Mouse (Mus musculus) testis, adult 2 months (tissue): ENCODE measurements at regions not wholly inside any gene's neighbourhood (a gene's known extent, or its start where the extent isn't known, plus 50 kb on each side); places are given as distances from the start of the nearest gene placed in this dataset.

Experiments used
- H3K27ac ChIP-seq: fragments of 200-500 bp; 2 replicates; pipeline ENCODE4 v1.5.1; 2012; ENCODE audit warnings: low read depth, low read length; ENCODE audit not compliant: control insufficient read depth, insufficient read depth
- H3K27me3 ChIP-seq: fragments of 200-500 bp; 2 replicates; pipeline ENCODE4 v1.6.1; 2012; ENCODE audit warnings: mild to moderate bottlenecking, low read length, moderate library complexity; ENCODE audit not compliant: control insufficient read depth, insufficient read depth
- H3K36me3 ChIP-seq: fragments of 200-500 bp; 2 replicates; pipeline ENCODE4 v1.6.1; 2012; ENCODE audit warnings: mild to moderate bottlenecking, low read length; ENCODE audit not compliant: control insufficient read depth, insufficient read depth
- H3K4me1 ChIP-seq: fragments of 200-500 bp; 2 replicates; pipeline ENCODE4 v1.6.1; 2012; ENCODE audit warnings: low read length; ENCODE audit not compliant: control insufficient read depth, insufficient read depth
- H3K4me3 ChIP-seq: fragments of 200-500 bp; 2 replicates; pipeline ENCODE4 v1.5.1; 2012; ENCODE audit warnings: low read depth, mild to moderate bottlenecking, low read length, moderate library complexity, mixed read lengths; ENCODE audit not compliant: control insufficient read depth
- CTCF ChIP-seq: fragments of 200-500 bp; IDR thresholded peaks from 2 replicates; pipeline ENCODE4 v1.5.1; 2012; ENCODE audit warnings: low read depth, mild to moderate bottlenecking, inconsistent platforms, low read length, moderate library complexity; ENCODE audit not compliant: control insufficient read depth, insufficient read depth, insufficient replicate concordance
- POLR2A ChIP-seq: fragments of 200-500 bp; IDR thresholded peaks from 2 replicates; pipeline ENCODE4 v1.6.1; 2012; ENCODE audit warnings: low read depth, mild to moderate bottlenecking, inconsistent platforms, low read length, moderate library complexity; ENCODE audit not compliant: control insufficient read depth

DNA sequence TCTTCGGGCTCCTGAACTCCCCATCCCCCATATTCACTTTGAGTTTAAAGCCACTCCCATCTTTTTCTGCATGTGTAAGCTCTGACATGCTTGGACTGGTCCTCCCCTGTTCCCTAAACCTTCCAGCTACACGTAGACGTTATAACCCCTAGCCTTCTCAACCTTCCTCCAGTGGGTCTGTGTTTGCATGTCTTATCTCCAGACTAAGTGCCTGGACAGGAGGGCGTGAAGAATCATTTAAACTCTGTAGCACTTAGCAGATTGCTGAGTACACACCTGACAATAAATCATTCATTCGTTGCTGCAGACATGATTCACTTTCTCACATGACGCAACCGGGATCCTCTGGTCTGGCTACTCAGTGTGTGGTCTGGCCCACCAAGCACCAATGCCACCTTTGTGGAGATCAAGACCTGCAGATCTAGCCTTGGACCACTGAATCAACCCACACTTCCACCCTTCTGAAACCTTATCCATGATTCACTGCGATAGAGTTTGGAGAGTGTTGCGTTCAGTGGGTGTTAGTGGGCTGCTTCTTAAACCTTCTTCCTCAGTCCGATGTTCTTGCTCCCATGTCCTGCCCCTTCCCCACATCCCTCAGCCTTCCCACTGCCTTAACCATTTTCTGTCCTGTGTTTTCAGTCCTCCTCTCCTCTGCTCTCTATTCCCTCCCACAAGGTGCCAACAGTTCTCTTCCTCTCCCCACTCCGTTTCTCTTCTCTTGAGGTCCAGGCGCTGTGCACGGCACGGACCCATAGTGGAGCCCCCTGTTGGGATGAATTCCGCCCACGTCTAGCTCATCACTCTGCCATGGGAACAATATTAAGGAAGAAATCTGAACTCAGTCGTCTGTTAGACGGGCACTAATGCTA, 541.3 kb upstream of the Gm19410 start:
- H3K4me3 ChIP-seq: peak overlapping the region; percentile 4
- H3K36me3 ChIP-seq: no peaks in the 10 kb centered on the region
- no peak overlapping the region for H3K27ac ChIP-seq
- no peaks in the 10 kb centered on the region; the same call in 1 of the 2 replicates for H3K4me1 ChIP-seq
- no peak for TF ChIP-seq POLR2A
- no peak for TF ChIP-seq CTCF
- no peaks in the 10 kb centered on the region for H3K27me3 ChIP-seq

DNA sequence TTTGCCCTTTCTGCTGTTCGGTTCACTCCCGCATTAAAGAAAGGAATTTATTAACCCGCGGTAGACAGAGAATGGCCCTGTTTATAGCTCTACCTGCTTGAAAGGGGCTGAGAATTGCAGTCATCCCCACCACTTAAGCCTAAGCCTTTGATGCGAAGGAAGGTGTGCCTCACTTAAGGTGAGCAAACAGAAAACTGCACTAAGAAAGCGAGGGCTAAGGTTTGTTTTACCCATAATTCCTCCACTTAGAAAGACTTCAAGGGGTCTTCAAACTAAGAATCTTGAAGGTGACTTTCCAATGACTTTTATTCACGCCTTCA, 540.7 kb upstream of the Gm19410 start:
- H3K4me1 ChIP-seq: no peaks in the 10 kb centered on the region; the same call in 1 of the 2 replicates
- H3K27me3 ChIP-seq: no peaks in the 10 kb centered on the region
- no peak for TF ChIP-seq POLR2A
- TF ChIP-seq CTCF: no peak
- no peak overlapping the region for H3K4me3 ChIP-seq
- no peaks in the 10 kb centered on the region for H3K36me3 ChIP-seq
- H3K27ac ChIP-seq: no peak overlapping the region

DNA sequence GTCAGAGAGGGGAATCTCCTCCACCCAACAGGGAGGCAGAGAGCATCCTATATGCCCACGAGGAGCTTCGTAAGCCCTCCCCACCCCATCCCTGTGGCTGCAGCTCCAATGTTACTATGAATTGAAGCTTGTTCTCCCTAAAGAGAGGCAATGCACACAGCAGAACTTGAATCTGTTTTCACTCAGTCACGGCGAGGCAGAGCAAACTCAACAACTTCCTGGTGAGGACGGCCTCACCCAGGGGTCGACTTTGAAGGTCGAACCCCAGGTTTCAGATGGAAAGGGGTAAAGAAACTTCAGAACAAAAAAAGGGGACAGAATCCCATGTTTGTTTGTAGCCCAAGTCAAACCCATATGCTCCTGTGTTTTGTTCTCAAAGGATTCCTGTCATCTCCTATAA, 538.5 kb upstream of the Gm19410 start:
- no peaks in the 10 kb centered on the region; the same call in 1 of the 2 replicates for H3K4me1 ChIP-seq
- no peak overlapping the region for H3K4me3 ChIP-seq
- no peak for TF ChIP-seq CTCF
- TF ChIP-seq POLR2A: no peak
- no peak overlapping the region for H3K27ac ChIP-seq
- H3K27me3 ChIP-seq: no peaks in the 10 kb centered on the region
- H3K36me3 ChIP-seq: no peaks in the 10 kb centered on the region

DNA sequence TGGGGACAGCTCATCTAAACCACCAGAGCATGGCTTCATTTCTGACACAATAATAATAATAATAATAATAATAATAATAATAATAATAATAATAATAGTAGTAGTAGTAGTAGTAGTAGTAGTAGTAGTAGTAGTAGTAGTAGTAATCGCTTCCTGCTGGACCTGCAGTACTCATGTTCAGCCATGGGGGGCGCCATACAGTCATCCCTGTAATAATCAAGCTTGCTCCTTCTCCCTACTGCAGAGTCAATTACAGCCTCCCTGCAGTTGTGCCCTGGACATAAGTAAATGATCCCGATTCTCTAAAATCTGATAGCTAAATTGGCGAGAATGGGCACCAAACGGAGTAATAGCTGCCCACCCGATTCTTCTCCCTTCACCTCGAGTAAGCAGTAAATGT, 537.1 kb upstream of the Gm19410 start:
- H3K27me3 ChIP-seq: no peaks in the 10 kb centered on the region
- H3K4me1 ChIP-seq: no peaks in the 10 kb centered on the region; the same call in 1 of the 2 replicates
- no peak for TF ChIP-seq POLR2A
- peak; percentile 56; the same call in 1 of the 2 replicates for TF ChIP-seq CTCF
- H3K27ac ChIP-seq: no peak overlapping the region
- no peak overlapping the region for H3K4me3 ChIP-seq
- H3K36me3 ChIP-seq: no peaks in the 10 kb centered on the region

- Histone ChIP-seq H3K4me3 (no peak overlapping the region), H3K36me3 (no peaks in the 10 kb centered on the region), H3K27me3 (no peaks in the 10 kb centered on the region), H3K4me1 (no peaks in the 10 kb centered on the region; the same call in 1 of the 2 replicates), H3K27ac (no peak overlapping the region)
- TF ChIP-seq CTCF: no peak
- TF ChIP-seq POLR2A: no peak
Measured at GRCm38 (mm10) chr8:35233520-35234186, 531.9 kb upstream of the Gm19410 start.

GRCm38 (mm10) chr8:35234436-35234835, 531.2 kb upstream of the Gm19410 start:
- Histone ChIP-seq H3K36me3 (no peaks in the 10 kb centered on the region), H3K27ac (no peak overlapping the region), H3K27me3 (no peaks in the 10 kb centered on the region), H3K4me3 (no peak overlapping the region), H3K4me1 (no peaks in the 10 kb centered on the region)
- TF ChIP-seq CTCF: no peak
- no peak for TF ChIP-seq POLR2A

GRCm38 (mm10) chr8:35235815-35236509, 529.6 kb upstream of the Gm19410 start:
- no peaks in the 10 kb centered on the region for H3K27me3 ChIP-seq
- H3K27ac ChIP-seq: no peak overlapping the region
- H3K4me1 ChIP-seq: no peaks in the 10 kb centered on the region
- no peak overlapping the region for H3K4me3 ChIP-seq
- no peak for TF ChIP-seq CTCF
- no peaks in the 10 kb centered on the region for H3K36me3 ChIP-seq
